Mouse (Mus musculus) lung, adult 2 months (tissue): ENCODE data around the gene Zfp771. TPM values are rescaled to one million over a fixed set of nuclear protein-coding genes. Genes with fewer than 3 reads are reported as not detected.
"Not testable (repeated sequence)": the region's sequence is repeated elsewhere in the genome, so short reads cannot be mapped to it uniquely, and the experiment has no call there.

Experiments
- DNase-seq: peaks from one replicate; pipeline ENCODE4 v3.0.0; 2022
- H3K4me1 ChIP-seq: fragments of 200-500 bp; 2 replicates; pipeline ENCODE4 v1.6.1; 2011; ENCODE audit warnings: low read length; ENCODE audit not compliant: control insufficient read depth, insufficient read depth
- H3K4me3 ChIP-seq: fragments of 200-500 bp; replicated peaks from 2 replicates; pipeline ENCODE3; 2011; ENCODE audit warnings: low read depth, mild to moderate bottlenecking, control low read depth, low read length; ENCODE audit errors: extremely low read depth
- CTCF ChIP-seq: fragments of 200-500 bp; IDR thresholded peaks from 2 replicates; pipeline ENCODE4 v1.5.1; 2011; ENCODE audit warnings: mild to moderate bottlenecking, low read length, control low read depth; ENCODE audit not compliant: insufficient read depth
- POLR2A ChIP-seq: fragments of 200-500 bp; IDR thresholded peaks from 2 replicates; pipeline ENCODE4 v1.6.1; 2011; ENCODE audit warnings: low read depth, mild to moderate bottlenecking, control low read depth, low read length, borderline replicate concordance; ENCODE audit errors: extremely low read depth
- WGBS: fragments of 180-500 bp; shearing (Covaris S2); methylation state at CpG from one replicate; pipeline ENCODE4 v1.1.7; 2018; 5-methylcytosine and 5-hydroxymethylcytosine counted together
- polyA plus RNA-seq: library from polyadenylated mRNA; depleted of rRNA; stranded (reverse); fragments of >200 nt; gene quantifications from 2 replicates; pipeline ENCODE4 v1.2.3, GENCODE M21; 2012

Gene Zfp771
- polyA plus RNA-seq, 1 experiment: 57.4 TPM

DNA sequence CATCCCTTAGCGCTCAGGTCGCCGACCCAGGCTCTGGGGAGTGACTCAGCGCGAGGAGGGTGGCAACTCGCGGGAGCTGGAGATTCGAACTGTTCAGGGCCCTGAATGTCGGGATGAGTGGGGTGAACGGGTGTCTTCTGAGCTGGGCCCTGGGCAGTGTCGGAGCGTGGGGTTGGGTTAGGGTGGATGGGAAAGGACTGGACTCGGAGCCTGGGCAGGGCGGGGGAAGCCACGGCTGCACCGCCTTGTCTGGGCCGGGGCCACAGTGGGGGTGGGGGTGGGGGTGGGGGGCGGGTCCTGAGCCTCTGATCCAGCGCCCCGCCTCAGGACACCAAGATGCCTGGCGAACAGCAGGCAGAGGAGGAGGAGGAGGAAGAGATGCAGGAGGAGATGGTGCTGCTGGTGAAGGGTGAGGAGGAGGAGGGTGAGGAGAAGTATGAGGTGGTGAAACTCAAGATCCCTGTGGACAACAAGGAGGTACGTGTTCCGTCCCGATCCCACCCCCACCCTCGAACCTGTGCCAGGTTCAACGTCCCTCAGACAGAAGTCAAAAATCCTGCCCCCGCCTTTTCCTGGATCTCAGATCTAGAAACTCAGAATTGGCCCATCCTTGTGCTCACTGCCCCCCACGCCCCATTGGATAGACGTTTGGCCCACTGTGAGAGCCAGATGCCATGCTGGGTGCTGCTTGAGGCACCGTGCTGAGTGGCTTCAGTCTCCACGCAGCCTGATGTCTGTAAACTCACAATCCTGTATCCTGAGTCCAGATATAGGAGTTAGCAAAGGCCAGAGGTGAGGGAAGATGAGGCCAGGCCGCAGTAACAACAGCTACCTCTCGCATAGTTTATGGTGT, 810 bp downstream of the Zfp771 start:
- TF ChIP-seq CTCF (no peak), POLR2A (0 out of 2 replicates have a peak, but pooled peaks have one; percentile 23)
- Histone ChIP-seq H3K4me1 (peaks cover 10% of the 10 kb centered on the region), H3K4me3 (peak overlapping the region; percentile 94)
- no peak for DNase-seq
- WGBS: 10% methylated on average over 33 of the region's 33 CpGs

DNA sequence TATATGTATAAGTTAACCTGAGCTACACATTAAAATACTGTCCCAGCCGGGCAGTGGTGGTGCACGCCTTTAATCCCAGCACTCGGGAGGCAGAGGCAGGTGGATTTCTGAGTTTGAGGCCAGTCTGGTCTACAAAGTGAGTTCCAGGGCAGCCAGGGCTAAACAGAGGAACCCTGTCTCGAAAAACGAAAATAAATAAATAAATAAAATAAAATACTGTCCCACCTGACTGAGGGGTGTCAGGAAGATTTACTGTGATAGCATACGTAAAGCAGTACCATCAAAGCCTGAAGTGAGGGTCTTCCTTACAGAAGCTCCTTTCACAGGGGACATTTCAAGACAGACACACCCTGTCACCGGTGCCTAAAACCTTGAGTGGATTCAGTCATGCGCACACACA, 6.4 kb downstream of the Zfp771 start:
- not testable (repeated sequence) for DNase-seq, H3K4me3 ChIP-seq
- WGBS: 88% methylated on average over 8 of the region's 8 CpGs

GRCm38 (mm10) chr7:127252414-127252813, 8.3 kb downstream of the Zfp771 start:
- TF ChIP-seq POLR2A (no peak), CTCF (peak; percentile 35; the same call in 1 of the 2 replicates)
- no peak for DNase-seq
- WGBS: 79% methylated on average over 2 of the region's 2 CpGs
- no peak overlapping the region for H3K4me3 ChIP-seq
- H3K4me1 ChIP-seq: no peaks in the 10 kb centered on the region; the same call in 1 of the 2 replicates

More for the DNA sequence above, 6.4 kb downstream of the Zfp771 start:
- not testable (repeated sequence) for H3K4me1 ChIP-seq

GRCm38 (mm10) chr7:127253341-127253740, 9.3 kb downstream of the Zfp771 start:
- DNase-seq: no peak
- 74% methylated on average over 6 of the region's 6 CpGs for WGBS
- Histone ChIP-seq H3K4me1 (no peaks in the 10 kb centered on the region; the same call in 1 of the 2 replicates), H3K4me3 (peak overlapping the region; percentile 86)
- no peak for TF ChIP-seq POLR2A
- TF ChIP-seq CTCF: no peak

DNA sequence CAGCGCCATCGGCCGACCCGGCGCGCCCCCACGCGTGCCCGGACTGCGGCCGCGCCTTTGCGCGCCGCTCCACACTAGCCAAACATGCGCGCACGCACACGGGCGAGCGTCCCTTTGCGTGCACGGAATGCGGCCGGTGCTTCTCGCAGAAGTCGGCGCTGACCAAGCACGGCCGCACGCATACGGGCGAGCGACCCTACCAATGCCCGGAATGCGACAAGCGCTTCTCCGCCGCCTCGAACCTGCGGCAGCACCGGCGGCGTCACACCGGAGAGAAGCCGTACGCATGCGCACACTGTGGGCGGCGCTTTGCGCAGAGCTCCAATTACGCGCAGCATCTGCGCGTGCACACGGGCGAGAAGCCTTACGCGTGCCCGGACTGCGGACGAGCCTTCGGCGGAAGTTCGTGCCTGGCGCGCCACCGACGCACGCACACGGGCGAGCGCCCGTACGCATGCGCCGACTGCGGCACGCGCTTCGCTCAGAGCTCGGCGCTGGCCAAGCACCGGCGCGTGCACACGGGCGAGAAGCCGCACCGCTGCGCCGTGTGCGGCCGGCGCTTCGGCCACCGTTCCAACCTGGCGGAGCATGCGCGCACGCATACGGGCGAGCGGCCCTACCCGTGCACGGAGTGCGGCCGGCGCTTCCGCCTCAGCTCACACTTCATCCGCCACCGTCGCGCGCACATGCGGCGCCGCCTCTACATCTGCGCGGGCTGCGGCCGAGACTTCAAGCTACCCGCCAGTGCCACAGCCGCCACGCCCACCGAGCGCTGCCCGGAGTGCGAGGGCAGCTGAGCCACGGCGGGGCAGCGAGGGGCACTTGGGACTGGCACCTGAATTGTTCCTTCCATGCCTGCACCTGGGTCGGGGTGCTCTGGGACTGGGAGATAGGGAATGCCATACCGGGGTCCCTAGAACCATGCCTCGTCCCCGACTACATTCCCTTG, 10.0 kb downstream of the Zfp771 start:
- DNase-seq: peak; percentile 91
- under 1% methylated on average over 136 of the region's 136 CpGs for WGBS
- peak overlapping the region; percentile 86 for H3K4me3 ChIP-seq
- no peaks in the 10 kb centered on the region; the same call in 1 of the 2 replicates for H3K4me1 ChIP-seq
- TF ChIP-seq CTCF: no peak
- peak; percentile 70; the same call in 1 of the 2 replicates for TF ChIP-seq POLR2A

- DNase-seq: no peak
- no peak overlapping the region for H3K4me3 ChIP-seq
- TF ChIP-seq POLR2A: 0 out of 2 replicates have a peak, but pooled peaks have one; percentile 17
- no peak for TF ChIP-seq CTCF
Measured at GRCm38 (mm10) chr7:127255008-127255407, 10.9 kb downstream of the Zfp771 start.

GRCm38 (mm10) chr7:127255965-127256364, 11.9 kb downstream of the Zfp771 start:
- Histone ChIP-seq H3K4me1 (peaks cover 1% of the 10 kb centered on the region; the same call in 1 of the 2 replicates), H3K4me3 (no peak overlapping the region)
- no peak for TF ChIP-seq POLR2A
- TF ChIP-seq CTCF: no peak
- WGBS: 90% methylated on average over 2 of the region's 2 CpGs
- no peak for DNase-seq

More at GRCm38 (mm10) chr7:127255008-127255407, 10.9 kb downstream of the Zfp771 start:
- WGBS: 16% methylated on average over 4 of the region's 4 CpGs
- no peaks in the 10 kb centered on the region; the same call in 1 of the 2 replicates for H3K4me1 ChIP-seq

DNA sequence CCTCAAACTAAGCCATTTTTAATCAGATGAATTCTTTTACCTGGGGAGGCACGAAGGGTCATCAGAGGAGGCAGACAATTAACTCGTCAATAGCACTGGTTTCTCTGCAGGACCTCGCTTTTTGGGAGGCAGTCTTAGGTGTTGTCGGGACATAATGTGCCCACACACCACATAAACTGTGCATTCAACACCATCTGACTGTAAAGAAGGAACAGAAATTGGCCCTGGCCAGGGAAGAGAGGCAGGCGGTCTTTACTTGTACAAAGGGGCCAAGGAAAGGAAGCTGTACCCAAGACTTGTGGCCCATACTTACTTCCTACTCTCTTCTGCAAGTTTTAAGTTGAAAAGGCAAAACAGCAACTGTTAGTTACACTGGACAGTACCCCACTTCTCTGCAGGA, 12.4 kb downstream of the Zfp771 start:
- Histone ChIP-seq H3K4me1 (peaks cover 4% of the 10 kb centered on the region; the same call in 1 of the 2 replicates), H3K4me3 (no peak overlapping the region)
- DNase-seq: no peak
- 83% methylated on average over 5 of the region's 5 CpGs for WGBS
- TF ChIP-seq POLR2A (no peak), CTCF (no peak)

DNA sequence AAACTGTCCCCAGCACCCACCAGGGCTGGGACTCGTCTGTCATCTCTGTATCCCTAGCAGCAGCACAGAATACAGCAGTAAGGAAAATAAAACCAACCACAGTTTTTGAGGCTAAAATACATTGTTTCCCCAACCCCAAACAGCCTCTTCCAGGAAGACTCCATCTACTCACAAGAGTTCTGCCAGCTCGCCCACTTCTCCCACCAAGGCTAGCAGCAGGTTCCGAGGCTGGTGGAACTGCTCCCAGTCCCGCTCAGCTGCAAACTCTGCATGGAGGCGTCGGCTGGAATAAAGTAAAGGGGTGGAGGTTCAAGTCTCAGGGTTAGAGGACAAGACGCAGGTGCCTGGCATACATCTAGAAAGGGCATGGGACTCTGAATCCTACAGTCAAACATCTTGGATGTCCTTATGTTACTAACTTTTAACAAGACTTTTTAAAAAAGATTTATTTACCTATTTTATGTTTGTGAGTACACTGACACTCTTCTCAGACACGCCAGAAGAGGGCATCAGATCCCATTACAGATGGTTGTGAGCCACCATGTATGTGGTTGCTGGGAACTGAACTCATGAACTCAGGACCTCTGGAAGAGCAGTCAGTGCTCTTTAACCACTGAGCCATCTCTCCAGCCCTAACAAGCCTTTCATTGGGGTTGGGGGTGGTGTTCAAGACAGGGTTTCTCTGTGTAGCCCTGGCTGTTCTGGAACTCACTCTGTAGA, 15.3 kb downstream of the Zfp771 start:
- DNase-seq: no peak
- WGBS: 68% methylated on average over 8 of the region's 8 CpGs
- Histone ChIP-seq H3K4me3 (no peak overlapping the region), H3K4me1 (peaks cover 4% of the 10 kb centered on the region; the same call in 1 of the 2 replicates)
- no peak for TF ChIP-seq CTCF
- TF ChIP-seq POLR2A: no peak
